Mouse (Mus musculus) heart, embryonic 14.5 days (tissue): ENCODE measurements at regions not wholly inside any gene's neighbourhood (a gene's known extent, or its start where the extent isn't known, plus 50 kb on each side); places are given as distances from the start of the nearest gene placed in this dataset.

Experiments
- ATAC-seq: fragments of 200-750 bp; cut with Nextera tagmentation; 2 replicates; pipeline ENCODE4 v1.8.0; 2017; ENCODE audit warnings: low read depth, moderate TSS enrichment; ENCODE audit not compliant: insufficient number of reproducible peaks, insufficient read depth, low FRiP score
- H3K27ac ChIP-seq, 2 experiments: fragments of 200-500 bp in 1 of 2; fragments of 300-500 bp in 1 of 2; sonication (generic) in 1 of 2; replicated peaks in 1 of 2; 2 replicates each; pipeline ENCODE4 v1.5.1; 2012 to 2014; ENCODE audit warnings: low read depth in 2 of 2, low read length in 2 of 2, control low read depth in 1 of 2, mild to moderate bottlenecking in 1 of 2, mixed read lengths in 1 of 2; ENCODE audit not compliant: control insufficient read depth in 1 of 2, insufficient read depth in 1 of 2
- H3K27me3 ChIP-seq: fragments of 300-500 bp; sonication (generic); 2 replicates; pipeline ENCODE4 v1.6.1; 2014; ENCODE audit warnings: mild to moderate bottlenecking, low read length, control low read depth; ENCODE audit not compliant: control insufficient read depth, insufficient read depth
- H3K36me3 ChIP-seq: fragments of 300-500 bp; sonication (generic); 2 replicates; pipeline ENCODE4 v1.6.1; 2014; ENCODE audit warnings: mild to moderate bottlenecking, control low read depth, low read length, mixed read lengths; ENCODE audit not compliant: control insufficient read depth, insufficient read depth
- H3K4me1 ChIP-seq, 2 experiments: fragments of 200-500 bp in 1 of 2; fragments of 300-500 bp in 1 of 2; sonication (generic) in 1 of 2; 2 replicates each; pipeline ENCODE4 v1.6.1; 2012 to 2014; ENCODE audit warnings: low read length in 2 of 2, control low read depth in 1 of 2, mixed read lengths in 1 of 2; ENCODE audit not compliant: control insufficient read depth in 2 of 2, insufficient read depth in 2 of 2
- H3K4me2 ChIP-seq: fragments of 300-500 bp; sonication (generic); 2 replicates; pipeline ENCODE4 v1.6.1; 2014; ENCODE audit warnings: mild to moderate bottlenecking, low read length
- H3K4me3 ChIP-seq, 2 experiments: fragments of 200-500 bp in 1 of 2; fragments of 300-500 bp in 1 of 2; sonication (generic) in 1 of 2; 2 replicates each; pipeline ENCODE4 v1.5.1; 2012 to 2014; ENCODE audit warnings: low read length in 2 of 2, mild to moderate bottlenecking in 2 of 2, control low read depth in 1 of 2, low read depth in 1 of 2, moderate library complexity in 1 of 2; ENCODE audit not compliant: control insufficient read depth in 1 of 2, insufficient read depth in 1 of 2
- H3K9ac ChIP-seq: fragments of 300-500 bp; sonication (generic); 2 replicates; pipeline ENCODE4 v1.6.1; 2014; ENCODE audit warnings: mild to moderate bottlenecking, low read length
- H3K9me3 ChIP-seq: fragments of 300-500 bp; sonication (generic); 2 replicates; pipeline ENCODE4 v1.6.1; 2016; ENCODE audit warnings: low read length, control low read depth; ENCODE audit not compliant: control insufficient read depth
- WGBS: fragments of 180-500 bp; shearing (Covaris S2); extraction: QIAGEN DNeasy Blood & Tissue Kit; methylation state at CpG from one replicate; pipeline ENCODE4 v1.1.7; 2014; 5-methylcytosine and 5-hydroxymethylcytosine counted together

- H3K4me3 ChIP-seq, result no peak overlapping the region
- H3K27me3 ChIP-seq, result no peaks in the 10 kb centered on the region
- H3K27ac ChIP-seq, result peak overlapping the region in 1 of 2 experiments; percentile 4; a peak in 1 of 4 replicates
- H3K4me2 ChIP-seq, result no peak overlapping the region
- 0 out of 2 replicates have a peak overlapping the region, but pooled peaks have one; percentile 5 for H3K9ac ChIP-seq
- ATAC-seq, result no peak
- 50% methylated on average over 4 of the region's 4 CpGs for WGBS
- H3K9me3 ChIP-seq, result no peaks in the 10 kb centered on the region
- no peaks in the 10 kb centered on the region for H3K36me3 ChIP-seq
- peaks cover 3 to 6% of the 10 kb centered on the region in 2 experiments; a peak in 2 of 4 replicates for H3K4me1 ChIP-seq
These were observed 95.2 kb upstream of the Tmtc1 start for GRCm38 (mm10) chr6:148539207-148539960.

GRCm38 (mm10) chr6:148534364-148534763 lies 90.2 kb upstream of the Tmtc1 start:
- 82% methylated on average over 4 of the region's 4 CpGs for WGBS
- Histone ChIP-seq H3K4me2 (no peak overlapping the region), H3K36me3 (no peaks in the 10 kb centered on the region), H3K9ac (no peak overlapping the region), H3K27me3 (no peaks in the 10 kb centered on the region), H3K27ac (no peak overlapping the region), H3K9me3 (no peaks in the 10 kb centered on the region), H3K4me1 (peaks cover 0 to under 1% of the 10 kb centered on the region in 2 experiments; a peak in 1 of 4 replicates), H3K4me3 (no peak overlapping the region)
- no peak for ATAC-seq

- Histone ChIP-seq H3K27ac (no peak overlapping the region), H3K9ac (no peak overlapping the region), H3K36me3 (no peaks in the 10 kb centered on the region), H3K4me3 (no peak overlapping the region), H3K9me3 (no peaks in the 10 kb centered on the region), H3K27me3 (no peaks in the 10 kb centered on the region), H3K4me2 (no peak overlapping the region), H3K4me1 (no peaks in the 10 kb centered on the region)
- ATAC-seq, result no peak
- whole genome bisulfite sequencing, result 95% methylated on average over 1 of the region's 1 CpGs
These were observed 86.9 kb upstream of the Tmtc1 start for GRCm38 (mm10) chr6:148531068-148531467.

- H3K9ac ChIP-seq, result no peak overlapping the region
- no peak overlapping the region for H3K4me2 ChIP-seq
- H3K36me3 ChIP-seq, result no peaks in the 10 kb centered on the region
- no peaks in the 10 kb centered on the region for H3K4me1 ChIP-seq
- H3K4me3 ChIP-seq, result no peak overlapping the region
- no peak for ATAC-seq
- H3K27ac ChIP-seq, result no peak overlapping the region
- 91% methylated on average over 2 of the region's 2 CpGs for WGBS
- H3K27me3 ChIP-seq, result no peaks in the 10 kb centered on the region
- H3K9me3 ChIP-seq, result no peaks in the 10 kb centered on the region
These were observed 84.4 kb upstream of the Tmtc1 start for GRCm38 (mm10) chr6:148528611-148529010.

GRCm38 (mm10) chr6:148522893-148523292 lies 78.7 kb upstream of the Tmtc1 start:
- no peaks in the 10 kb centered on the region for H3K9me3 ChIP-seq
- H3K9ac ChIP-seq, result no peak overlapping the region
- H3K4me1 ChIP-seq, result peaks cover under 1% of the 10 kb centered on the region in 2 experiments; a peak in 2 of 4 replicates
- no peak overlapping the region for H3K4me2 ChIP-seq
- H3K27me3 ChIP-seq, result no peaks in the 10 kb centered on the region
- WGBS, result 50% methylated on average over 1 of the region's 1 CpGs
- ATAC-seq, result no peak
- H3K27ac ChIP-seq, result no peak overlapping the region
- H3K4me3 ChIP-seq, result no peak overlapping the region
- H3K36me3 ChIP-seq, result no peaks in the 10 kb centered on the region

- no peak overlapping the region for H3K4me3 ChIP-seq
- H3K9me3 ChIP-seq, result no peaks in the 10 kb centered on the region
- H3K27me3 ChIP-seq, result no peaks in the 10 kb centered on the region
- peaks cover 4 to 12% of the 10 kb centered on the region in 2 experiments for H3K4me1 ChIP-seq
- no peak overlapping the region for H3K4me2 ChIP-seq
- H3K36me3 ChIP-seq, result no peaks in the 10 kb centered on the region
- peak; percentile 26; the same call in 1 of the 2 replicates for ATAC-seq
- WGBS, result 47% methylated on average over 2 of the region's 2 CpGs
- H3K27ac ChIP-seq, result peak overlapping the region in 1 of 2 experiments; percentile 56; a peak in 2 of 4 replicates
- H3K9ac ChIP-seq, result no peak overlapping the region
These were observed 73.5 kb upstream of the Tmtc1 start for GRCm38 (mm10) chr6:148517536-148518245.

- no peak overlapping the region for H3K9ac ChIP-seq
- H3K4me2 ChIP-seq, result no peak overlapping the region
- no peak overlapping the region for H3K4me3 ChIP-seq
- no peaks in the 10 kb centered on the region for H3K9me3 ChIP-seq
- no peak for ATAC-seq
- no peaks in the 10 kb centered on the region for H3K27me3 ChIP-seq
- no peak overlapping the region for H3K27ac ChIP-seq
- H3K36me3 ChIP-seq, result no peaks in the 10 kb centered on the region
- peaks cover 6 to 16% of the 10 kb centered on the region in 2 experiments for H3K4me1 ChIP-seq
- 80% methylated on average over 4 of the region's 4 CpGs for WGBS
These were observed 72.5 kb upstream of the Tmtc1 start for GRCm38 (mm10) chr6:148516654-148517053.
